In genomic region chr6:13902941-13903627, GRCm38 (mm10) we compare ENCODE assay signal across 20 mouse cellular contexts. TPM values are rescaled to one million over a fixed set of nuclear protein-coding genes. Genes with fewer than 3 reads are reported as not detected.
A peak's percentile ranks its signal among the peaks of the same experiment; 100 is the strongest.
DNase-seq lines count a peak whose midpoint lies in the region; ATAC-seq lines count a peak whose summit lies in the region.
"Had no signal": no experiment of that assay in that cellular context is flagged by ENCODE, and none has a peak within 500 bp of the region (broad histone marks: within the 10 kb centered on the region; RNA-seq: fewer than 3 reads in every experiment).

No protein-coding gene starts in this region.

- H3K27me3 ChIP-seq in forebrain, embryonic 16.5 days (replicated peaks; ENCODE audit: control insufficient read depth, insufficient read depth, low read length): no peaks in the 10 kb centered on the region
- H3K27me3 ChIP-seq in forebrain, embryonic 13.5 days: no peaks in the 10 kb centered on the region
- H3K27me3 ChIP-seq in hindbrain, embryonic 10.5 days (ENCODE audit: insufficient read depth, poor library complexity, severe bottlenecking): no peaks in the 10 kb centered on the region
- H3K27me3 ChIP-seq: heart, embryonic 13.5 days; intestine, embryonic 15.5 days; Patski had no signal

- no peaks in the 10 kb centered on the region for H3K4me1 ChIP-seq in forebrain, embryonic 16.5 days (replicated peaks; ENCODE audit: control insufficient read depth, insufficient read depth, low read length)
- H3K4me1 ChIP-seq in forebrain, embryonic 13.5 days: no peaks in the 10 kb centered on the region
- no peaks in the 10 kb centered on the region for H3K4me1 ChIP-seq in hindbrain, embryonic 10.5 days (replicated peaks)
- H3K4me1 ChIP-seq: embryonic facial prominence, embryonic 10.5 days; heart, embryonic 13.5 days; intestine, embryonic 15.5 days had no signal

- no peaks in the 10 kb centered on the region for H3K9me3 ChIP-seq in forebrain, embryonic 16.5 days (ENCODE audit: control insufficient read depth, low read length)
- H3K9me3 ChIP-seq in forebrain, embryonic 13.5 days (replicated peaks): no peaks in the 10 kb centered on the region
- H3K9me3 ChIP-seq in hindbrain, embryonic 10.5 days: no peaks in the 10 kb centered on the region
- H3K9me3 ChIP-seq: embryonic facial prominence, embryonic 10.5 days; heart, embryonic 13.5 days; intestine, embryonic 15.5 days had no signal

- H3K9ac ChIP-seq in forebrain, embryonic 16.5 days (replicated peaks; ENCODE audit: low read depth, low read length): no peak overlapping the region
- H3K9ac ChIP-seq in forebrain, embryonic 13.5 days: no peak overlapping the region
- H3K9ac ChIP-seq: heart, embryonic 13.5 days; hindbrain, embryonic 14.5 days; intestine, embryonic 15.5 days had no signal

- no peak overlapping the region for H3K27ac ChIP-seq in forebrain, embryonic 16.5 days (ENCODE audit: low read length)
- no peak overlapping the region for H3K27ac ChIP-seq in forebrain, embryonic 13.5 days
- H3K27ac ChIP-seq in hindbrain, embryonic 10.5 days: no peak overlapping the region
- H3K27ac ChIP-seq: embryonic facial prominence, embryonic 10.5 days; heart, adult 2 months; heart, embryonic 13.5 days; hindbrain, embryonic 14.5 days; intestine, embryonic 15.5 days had no signal

- WGBS in forebrain, embryonic 16.5 days: 77% methylated on average over 5 of the region's 5 CpGs
- whole genome bisulfite sequencing in forebrain, embryonic 13.5 days: 78% methylated on average over 5 of the region's 5 CpGs
- WGBS in hindbrain, embryonic 10.5 days: 85% methylated on average over 5 of the region's 5 CpGs

- ATAC-seq in forebrain, embryonic 16.5 days: peak; percentile 20; the same call in 1 of the 2 replicates
- ATAC-seq in forebrain, embryonic 13.5 days: no peak
- ATAC-seq: activated CD4-positive, CD25-positive, alpha-beta regulatory T cell, adult 4 months; forebrain, embryonic 14.5 days; intestine, embryonic 15.5 days; Patski had no signal

- no peaks in the 10 kb centered on the region for H3K36me3 ChIP-seq in forebrain, embryonic 16.5 days (ENCODE audit: control insufficient read depth, insufficient read depth)
- H3K36me3 ChIP-seq in forebrain, embryonic 13.5 days (ENCODE audit: poor library complexity, severe bottlenecking): no peaks in the 10 kb centered on the region
- H3K36me3 ChIP-seq in hindbrain, embryonic 10.5 days: no peaks in the 10 kb centered on the region
- H3K36me3 ChIP-seq: embryonic facial prominence, embryonic 10.5 days; heart, embryonic 13.5 days; intestine, embryonic 15.5 days had no signal

- H3K4me3 ChIP-seq in forebrain, embryonic 16.5 days (replicated peaks; ENCODE audit: low read length): no peak overlapping the region
- H3K4me3 ChIP-seq in forebrain, embryonic 13.5 days: no peak overlapping the region
- H3K4me3 ChIP-seq in hindbrain, embryonic 10.5 days: no peak overlapping the region
- H3K4me3 ChIP-seq: embryonic facial prominence, embryonic 10.5 days; heart, adult 2 months; heart, embryonic 13.5 days; intestine, embryonic 15.5 days had no signal

- H3K4me2 ChIP-seq in forebrain, embryonic 16.5 days (ENCODE audit: low read length): no peak overlapping the region
- H3K4me2 ChIP-seq in forebrain, embryonic 13.5 days: no peak overlapping the region
- H3K4me2 ChIP-seq: heart, embryonic 13.5 days; hindbrain, embryonic 14.5 days; intestine, embryonic 15.5 days had no signal

- DNase-seq in cerebellum, adult 11-12 months: peak; percentile 49
- peak; percentile 80 for DNase-seq in cerebellum, adult 9-10 months
- DNase-seq in cerebellum, postnatal 25 days: peak; percentile 20 to 38
- DNase-seq in gastrocnemius, postnatal 4 days (ENCODE audit: low spot score in 2 of 2): no peak
- DNase-seq in liver: no peak
- no peak for DNase-seq in hindbrain, embryonic 10.5 days (ENCODE audit: low spot score)
- DNase-seq: adrenal gland, postnatal 14 days; gastrocnemius, postnatal 10 days; heart, adult 2 months; heart, postnatal 4 days; kidney, adult 18-20 months had no signal

RNA-seq across cellular contexts. Expression of gene 2610001J05Rik, which starts 31.8 kb away (rescaled TPM):
- 101 and 106 TPM in 2 replicates for polyA plus RNA-seq in forebrain, embryonic 16.5 days (2015; fragmentation: Nextera tagmentation; extraction: Ambion mirVana)
- 98.9 and 101 TPM in 2 replicates for polyA plus RNA-seq in forebrain, embryonic 13.5 days (2015; fragmentation: Nextera tagmentation; extraction: Ambion mirVana)
- 10 to 100 TPM; 37.4 to 37.5 TPM for total RNA-seq in gastrocnemius, postnatal 4 days (2021)
- 99.8 and 101 TPM in 2 replicates for polyA plus RNA-seq in hindbrain, embryonic 10.5 days (2016; fragmentation: Nextera tagmentation; extraction: Ambion mirVana)

Comparison
In these comparisons a context has a peak if more than half of its experiments do, and no peak if none do; other contexts are left out.
1. DNase-seq: peak in cerebellum, adult 11-12 months (single experiment), cerebellum, adult 9-10 months (single experiment) and cerebellum, postnatal 25 days (2 of 2); none in gastrocnemius, postnatal 4 days (0 of 2), liver (single experiment) and hindbrain, embryonic 10.5 days (single experiment).